Mouse (Mus musculus) liver, embryonic 16.5 days (tissue): ENCODE measurements around the gene Zfp867. TPM values are rescaled to one million over a fixed set of nuclear protein-coding genes. Genes with fewer than 3 reads are reported as not detected.

Source experiments
- ATAC-seq: fragments of 200-750 bp; cut with Nextera tagmentation; 2 replicates; pipeline ENCODE4 v1.8.0; 2017; ENCODE audit warnings: low read depth, mild to moderate bottlenecking, moderate number of reproducible peaks, moderate library complexity
- H3K27ac ChIP-seq: fragments of 300-500 bp; sonication (generic); 2 replicates; pipeline ENCODE4 v1.5.1; 2014; ENCODE audit warnings: mild to moderate bottlenecking, low read length
- H3K27me3 ChIP-seq: fragments of 300-500 bp; sonication (generic); 2 replicates; pipeline ENCODE4 v1.6.1; 2014; ENCODE audit warnings: low read depth, low read length, mixed read lengths; ENCODE audit not compliant: control insufficient read depth, insufficient read depth
- H3K36me3 ChIP-seq: fragments of 300-500 bp; sonication (generic); 2 replicates; pipeline ENCODE4 v1.6.1; 2014; ENCODE audit warnings: mild to moderate bottlenecking; ENCODE audit not compliant: control insufficient read depth, insufficient read depth
- H3K4me1 ChIP-seq: fragments of 300-500 bp; sonication (generic); 2 replicates; pipeline ENCODE4 v1.6.1; 2014; ENCODE audit warnings: low read depth, low read length, mixed read lengths; ENCODE audit not compliant: control insufficient read depth
- H3K4me2 ChIP-seq: fragments of 300-500 bp; sonication (generic); 2 replicates; pipeline ENCODE4 v1.6.1; 2014; ENCODE audit warnings: low read depth, low read length, mixed read lengths
- H3K4me3 ChIP-seq: fragments of 300-500 bp; sonication (generic); 2 replicates; pipeline ENCODE4 v1.5.1; 2014; ENCODE audit warnings: low read depth, mild to moderate bottlenecking, low read length
- H3K9ac ChIP-seq: fragments of 300-500 bp; sonication (generic); 2 replicates; pipeline ENCODE4 v1.6.1; 2014; ENCODE audit warnings: low read depth, low read length
- H3K9me3 ChIP-seq: fragments of 300-500 bp; sonication (generic); replicated peaks from 2 replicates; pipeline ENCODE4 v1.6.1; 2016; ENCODE audit warnings: low read length; ENCODE audit not compliant: control insufficient read depth
- WGBS: fragments of 180-500 bp; shearing (Covaris S2); extraction: QIAGEN DNeasy Blood & Tissue Kit; methylation state at CpG from one replicate; pipeline ENCODE4 v1.1.7; 2014; ENCODE audit not compliant: insufficient replicate concordance; 5-methylcytosine and 5-hydroxymethylcytosine counted together
- polyA plus RNA-seq: library from polyadenylated mRNA; unstranded; fragments of >200 nt; fragmentation: Nextera tagmentation; extraction: Ambion mirVana; gene quantifications from 2 replicates; pipeline ENCODE4 v1.2.1, GENCODE M21; 2015

Gene Zfp867
- polyA plus RNA-seq, 1 experiment from 2014 or later, result 1.4 TPM

DNA sequence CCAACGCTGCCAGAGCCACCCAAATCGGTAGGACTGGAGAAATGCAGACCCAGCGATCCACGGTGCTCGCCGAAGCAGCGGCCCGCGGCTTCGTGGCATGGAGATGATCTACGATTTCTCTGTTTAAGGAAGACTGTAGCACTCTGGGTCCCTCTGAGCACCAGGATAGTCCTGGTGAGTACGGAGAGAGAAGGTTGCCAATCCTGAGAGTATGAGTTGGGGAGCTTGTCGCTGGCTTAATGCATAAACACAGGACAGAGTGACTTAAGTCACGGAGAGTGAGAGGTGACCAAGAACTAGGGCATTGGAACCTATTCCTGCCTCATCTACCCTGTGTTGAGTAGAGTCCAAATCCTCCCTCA is 34.4 kb upstream of the Zfp867 start:
- H3K9me3 ChIP-seq, result no peaks in the 10 kb centered on the region
- H3K36me3 ChIP-seq, result no peaks in the 10 kb centered on the region; the same call in 1 of the 2 replicates
- 5% methylated on average over 14 of the region's 14 CpGs for WGBS
- H3K4me1 ChIP-seq, result peaks cover 7% of the 10 kb centered on the region
- H3K27me3 ChIP-seq, result peaks cover 12% of the 10 kb centered on the region
- peak overlapping the region; percentile 70 for H3K9ac ChIP-seq
- H3K27ac ChIP-seq, result peak overlapping the region; percentile 81
- peak overlapping the region; percentile 86 for H3K4me2 ChIP-seq
- ATAC-seq, result no peak
- H3K4me3 ChIP-seq, result peak overlapping the region; percentile 74

DNA sequence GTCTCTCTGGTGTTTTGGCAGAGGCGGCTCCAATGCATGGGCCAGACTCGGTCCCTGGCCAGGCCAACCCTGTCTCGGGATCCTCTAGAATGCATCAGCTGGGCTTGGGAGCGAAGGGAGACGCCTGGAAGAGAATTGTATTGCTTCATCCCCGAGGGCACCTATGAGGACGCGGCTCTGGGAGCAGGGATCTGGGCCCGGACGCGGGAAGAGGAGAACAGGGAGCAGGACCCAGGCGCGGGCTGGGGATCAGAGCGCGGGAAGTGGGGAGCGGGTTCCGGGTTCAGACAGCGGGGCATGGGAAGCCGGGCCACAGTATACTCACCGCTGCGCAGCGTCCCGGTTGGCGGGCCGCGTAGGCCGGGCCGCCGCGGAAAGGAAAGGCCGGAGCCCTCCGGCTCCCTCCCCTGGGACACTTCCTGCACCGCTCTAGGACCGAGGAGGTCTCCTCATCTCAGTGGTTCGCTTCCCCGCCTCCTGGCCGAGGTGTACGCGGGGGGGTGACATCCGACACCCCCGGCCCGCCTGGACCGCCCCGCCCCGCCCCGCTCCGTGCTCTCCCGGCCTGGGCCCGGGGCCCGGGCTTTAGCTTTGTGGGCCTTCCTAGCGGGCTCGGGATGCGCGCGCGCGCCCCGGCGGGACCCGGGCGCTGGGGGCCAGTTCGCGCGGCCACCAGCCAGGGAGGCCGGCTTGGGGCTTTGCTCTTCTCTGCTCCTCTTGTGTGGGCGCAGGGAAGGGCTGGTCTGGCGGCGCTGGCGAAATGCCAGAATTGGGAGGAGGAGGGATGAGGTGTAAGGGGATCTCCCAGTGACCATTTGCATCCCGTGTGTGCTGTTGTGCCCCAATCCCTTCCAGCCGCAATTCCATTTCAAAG is 33.8 kb upstream of the Zfp867 start:
- under 1% methylated on average over 66 of the region's 71 CpGs for WGBS

DNA sequence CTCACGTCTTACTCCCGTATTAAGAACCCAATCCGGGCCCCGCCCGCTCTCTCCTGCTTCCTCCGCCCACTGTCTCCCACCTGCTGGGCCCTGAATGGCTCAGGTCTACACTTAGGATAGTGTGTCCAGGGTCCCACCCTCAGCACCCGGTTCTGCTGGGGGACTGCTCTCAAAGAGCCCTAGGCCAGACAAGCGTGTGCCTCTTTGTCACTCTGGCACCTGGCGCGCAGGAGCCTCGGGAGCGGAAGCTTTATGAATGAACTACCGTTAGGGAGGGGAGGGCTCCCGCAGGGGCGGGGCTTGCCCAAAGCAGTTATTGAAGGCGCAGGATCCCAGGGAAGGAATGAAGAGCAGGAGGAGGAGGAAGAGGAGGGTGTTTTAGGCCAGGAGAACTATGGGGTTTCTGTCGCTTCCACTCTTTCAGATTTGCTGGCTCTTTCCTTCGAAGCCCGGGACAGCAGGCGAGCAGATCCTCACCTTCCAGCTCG is 33.1 kb upstream of the Zfp867 start:
- Histone ChIP-seq H3K9me3 (no peaks in the 10 kb centered on the region), H3K27me3 (peaks cover 12% of the 10 kb centered on the region), H3K9ac (peak overlapping the region; percentile 70), H3K36me3 (no peaks in the 10 kb centered on the region; the same call in 1 of the 2 replicates), H3K4me2 (peak overlapping the region; percentile 86), H3K4me1 (peaks cover 7% of the 10 kb centered on the region), H3K27ac (peak overlapping the region; percentile 76), H3K4me3 (peak overlapping the region; percentile 74)
- WGBS, result under 1% methylated on average over 20 of the region's 21 CpGs
- ATAC-seq, result 0 out of 2 replicates have a peak, but pooled peaks have one; percentile 26

More for the DNA sequence above, 33.8 kb upstream of the Zfp867 start:
- Histone ChIP-seq H3K27ac (peak overlapping the region; percentile 81), H3K36me3 (no peaks in the 10 kb centered on the region; the same call in 1 of the 2 replicates), H3K9ac (peak overlapping the region; percentile 70), H3K4me3 (peak overlapping the region; percentile 74), H3K27me3 (peaks cover 12% of the 10 kb centered on the region), H3K4me2 (peak overlapping the region; percentile 86), H3K4me1 (peaks cover 7% of the 10 kb centered on the region), H3K9me3 (no peaks in the 10 kb centered on the region)
- ATAC-seq, result peak; percentile 91

DNA sequence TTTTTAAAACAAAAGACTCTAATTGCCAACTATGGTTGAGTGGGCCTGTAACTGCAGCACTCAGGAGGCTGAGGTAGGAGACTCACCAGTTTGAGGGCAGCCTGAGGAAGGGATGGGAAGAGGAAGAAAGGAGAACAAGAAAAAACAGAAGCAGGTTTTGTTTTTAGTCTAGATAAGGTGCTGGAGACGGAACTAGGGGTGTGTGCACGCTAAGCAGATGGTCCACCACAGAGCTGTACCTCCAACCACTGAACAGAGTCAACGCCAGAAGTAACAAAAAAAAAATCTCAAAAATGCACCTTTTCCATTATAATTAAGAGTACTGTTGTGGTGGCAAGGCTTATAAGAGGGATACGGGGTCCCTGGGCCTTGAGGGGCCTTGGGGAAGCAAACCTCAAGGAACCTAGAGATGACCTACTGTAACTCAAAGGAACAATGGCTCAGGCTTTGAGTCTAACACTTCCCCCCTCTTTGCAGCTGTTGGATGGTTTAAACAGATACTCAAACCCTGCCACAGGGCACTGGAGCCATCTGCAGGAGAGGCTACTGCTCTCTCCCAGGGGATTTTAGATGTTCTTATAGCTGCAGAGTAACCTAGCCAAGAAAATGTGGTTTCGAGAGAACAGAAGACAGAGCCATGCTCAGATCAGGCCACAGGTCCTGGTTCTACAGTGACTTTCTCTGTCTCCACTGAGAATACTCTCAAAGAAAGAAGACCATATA is 29.9 kb upstream of the Zfp867 start:
- H3K9ac ChIP-seq, result no peak overlapping the region
- H3K27ac ChIP-seq, result no peak overlapping the region
- 62% methylated on average over 5 of the region's 5 CpGs for WGBS
- H3K36me3 ChIP-seq, result peaks cover 11% of the 10 kb centered on the region; the same call in 1 of the 2 replicates
- peaks cover 6% of the 10 kb centered on the region for H3K4me1 ChIP-seq
- H3K27me3 ChIP-seq, result peaks cover 12% of the 10 kb centered on the region
- no peak overlapping the region for H3K4me3 ChIP-seq
- ATAC-seq, result no peak
- H3K9me3 ChIP-seq, result no peaks in the 10 kb centered on the region
- no peak overlapping the region for H3K4me2 ChIP-seq

DNA sequence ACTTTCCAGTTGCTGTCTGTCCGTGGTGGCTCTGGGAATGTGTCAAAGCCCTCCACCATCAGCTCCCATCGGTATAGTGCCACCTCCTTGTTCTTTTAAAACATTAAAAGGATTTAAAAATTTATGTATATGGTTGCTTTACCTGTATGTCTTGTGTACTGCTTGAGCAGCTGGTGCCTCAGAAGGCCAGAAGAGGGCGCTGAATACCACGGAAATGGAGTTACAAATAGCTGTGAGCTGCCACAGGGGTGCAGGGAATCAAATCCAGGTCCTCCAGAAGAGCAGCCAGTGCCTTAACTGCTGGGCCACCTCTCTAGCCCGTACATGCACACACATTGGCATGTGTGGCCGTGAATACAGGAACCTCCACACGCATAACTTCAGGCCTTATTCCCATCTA is 25.5 kb upstream of the Zfp867 start:
- Histone ChIP-seq H3K9me3 (no peaks in the 10 kb centered on the region), H3K4me3 (no peak overlapping the region), H3K27ac (no peak overlapping the region), H3K9ac (no peak overlapping the region), H3K4me2 (no peak overlapping the region), H3K4me1 (no peaks in the 10 kb centered on the region), H3K27me3 (no peaks in the 10 kb centered on the region), H3K36me3 (peaks cover 13% of the 10 kb centered on the region)
- ATAC-seq, result no peak
- 69% methylated on average over 7 of the region's 7 CpGs for WGBS

DNA sequence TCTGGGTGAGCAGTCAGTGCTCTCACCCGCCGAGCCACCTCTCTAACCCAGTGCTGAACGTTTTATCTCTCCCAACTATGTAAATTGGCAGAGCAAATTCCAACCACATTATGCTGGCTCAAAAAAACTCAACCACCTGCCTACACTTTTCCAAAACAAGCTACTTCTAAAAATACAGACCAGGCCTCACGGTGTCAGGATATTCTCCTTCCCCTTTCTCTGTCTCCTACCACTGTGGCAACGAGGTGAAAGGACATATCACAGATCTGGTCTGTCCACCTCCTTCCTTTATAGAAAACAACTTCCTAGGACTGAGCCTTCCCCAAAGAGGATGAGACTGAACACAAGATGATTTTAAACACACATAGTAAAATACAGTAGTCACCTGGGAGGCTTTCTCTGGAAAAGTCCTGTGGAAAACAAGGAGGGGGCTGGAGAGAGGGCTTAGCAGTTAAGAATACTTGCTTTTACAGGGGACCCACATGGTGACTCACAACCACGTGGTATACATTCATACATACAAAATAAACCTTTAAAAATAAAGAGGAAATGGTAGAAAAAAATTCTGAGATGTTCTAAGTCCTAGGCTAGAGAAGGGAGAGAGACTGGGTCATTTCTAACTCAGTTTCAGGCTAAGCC is 24.5 kb upstream of the Zfp867 start:
- Histone ChIP-seq H3K4me3 (no peak overlapping the region), H3K9me3 (no peaks in the 10 kb centered on the region), H3K4me1 (no peaks in the 10 kb centered on the region), H3K9ac (no peak overlapping the region), H3K27ac (no peak overlapping the region), H3K27me3 (no peaks in the 10 kb centered on the region), H3K4me2 (no peak overlapping the region), H3K36me3 (peaks cover 13% of the 10 kb centered on the region)
- whole genome bisulfite sequencing, result 47% methylated on average over 6 of the region's 6 CpGs
- no peak for ATAC-seq

DNA sequence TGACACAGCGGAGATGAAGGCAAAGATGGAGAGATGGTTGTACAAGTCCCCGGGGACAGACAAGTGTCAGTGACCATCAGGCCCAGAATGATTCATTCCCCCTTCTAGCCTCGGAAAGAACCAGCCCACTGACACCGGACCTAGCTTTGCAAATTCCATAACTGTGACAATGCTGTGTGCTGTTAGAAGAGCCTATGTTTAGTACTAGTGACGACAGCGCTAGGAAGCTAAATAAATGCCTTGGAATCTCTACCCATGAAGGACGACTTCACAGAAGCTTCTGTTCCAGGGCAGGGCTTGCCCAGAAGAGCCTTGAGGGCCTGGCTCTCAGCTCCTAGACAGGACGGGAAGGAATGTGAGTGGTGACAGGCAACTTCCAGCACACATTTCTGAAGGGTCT is 13.9 kb upstream of the Zfp867 start:
- WGBS, result 67% methylated on average over 8 of the region's 8 CpGs
- no peak for ATAC-seq
- peaks cover 8% of the 10 kb centered on the region; the same call in 1 of the 2 replicates for H3K36me3 ChIP-seq

DNA sequence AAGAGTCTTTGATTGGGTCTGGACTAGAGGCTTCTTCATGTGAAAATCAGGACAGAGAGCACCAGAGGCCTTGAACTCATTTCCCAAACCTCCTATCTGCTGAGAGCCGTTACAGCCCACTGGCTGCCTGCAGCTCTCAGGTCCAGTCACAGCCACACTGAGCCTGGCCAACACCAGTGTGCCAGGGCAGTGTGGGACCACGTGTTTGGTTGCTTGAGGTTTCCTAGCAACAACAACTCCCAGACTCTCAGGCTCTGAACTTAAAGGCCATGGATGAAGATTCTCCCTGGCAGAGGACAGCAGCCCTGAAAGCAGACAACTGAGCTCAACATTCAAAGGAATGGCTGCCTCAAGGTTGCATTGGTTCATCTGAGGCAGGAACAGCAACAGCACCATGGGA is 13.4 kb upstream of the Zfp867 start:
- WGBS, result 53% methylated on average over 2 of the region's 2 CpGs
- Histone ChIP-seq H3K9ac (no peak overlapping the region), H3K9me3 (no peaks in the 10 kb centered on the region), H3K36me3 (peaks cover 8% of the 10 kb centered on the region; the same call in 1 of the 2 replicates), H3K4me1 (no peaks in the 10 kb centered on the region), H3K4me2 (no peak overlapping the region), H3K27ac (no peak overlapping the region), H3K27me3 (no peaks in the 10 kb centered on the region), H3K4me3 (no peak overlapping the region)
- no peak for ATAC-seq

More for the DNA sequence above, 13.9 kb upstream of the Zfp867 start:
- H3K9me3 ChIP-seq, result no peaks in the 10 kb centered on the region
- H3K27me3 ChIP-seq, result no peaks in the 10 kb centered on the region
- no peak overlapping the region for H3K4me3 ChIP-seq
- no peaks in the 10 kb centered on the region for H3K4me1 ChIP-seq
- H3K9ac ChIP-seq, result no peak overlapping the region
- no peak overlapping the region for H3K4me2 ChIP-seq
- H3K27ac ChIP-seq, result no peak overlapping the region
